In genomic region chr4:48639503-48639902, GRCm38 (mm10) we compare ENCODE assay signal across 20 mouse cellular contexts. TPM values are rescaled to one million over a fixed set of nuclear protein-coding genes. Genes with fewer than 3 reads are reported as not detected.
DNase-seq lines count a peak whose midpoint lies in the region; ATAC-seq and TF ChIP-seq lines count a peak whose summit lies in the region.
"Had no signal": no experiment of that assay in that cellular context is flagged by ENCODE, and none has a peak within 500 bp of the region (broad histone marks: within the 10 kb centered on the region; RNA-seq: fewer than 3 reads in every experiment).

No protein-coding gene starts in this region.

- H3K4me2 ChIP-seq in hindbrain, embryonic 13.5 days, result no peak overlapping the region
- no peak overlapping the region for H3K4me2 ChIP-seq in hindbrain, embryonic 11.5 days (replicated peaks; ENCODE audit: low read depth, low read length)
- no peak overlapping the region for H3K4me2 ChIP-seq in hindbrain, embryonic 14.5 days (replicated peaks)
- H3K4me2 ChIP-seq in lung, postnatal 0 days (replicated peaks; ENCODE audit: low read depth, low read length), result no peak overlapping the region
- H3K4me2 ChIP-seq: embryonic facial prominence, embryonic 13.5 days; forebrain, embryonic 12.5 days; heart, embryonic 11.5 days; heart, embryonic 15.5 days had no signal

- TF ChIP-seq CTCF in lung, postnatal 0 days (IDR thresholded peaks at IDR 0.05), result no peak

- H3K27ac ChIP-seq in hindbrain, embryonic 13.5 days, result peak overlapping the region; percentile 62; the same call in 1 of the 2 replicates
- no peak overlapping the region for H3K27ac ChIP-seq in hindbrain, embryonic 11.5 days (ENCODE audit: low read depth, low read length)
- H3K27ac ChIP-seq in hindbrain, embryonic 14.5 days, result 0 out of 2 replicates have a peak overlapping the region, but pooled peaks have one; percentile 8
- H3K27ac ChIP-seq in lung, postnatal 0 days (ENCODE audit: low read length), result no peak overlapping the region
- H3K27ac ChIP-seq: embryonic facial prominence, embryonic 13.5 days; forebrain, embryonic 12.5 days; heart, embryonic 15.5 days had no signal

- H3K4me1 ChIP-seq in hindbrain, embryonic 13.5 days (replicated peaks), result peaks cover 3% of the 10 kb centered on the region; the same call in 1 of the 2 replicates
- H3K4me1 ChIP-seq in hindbrain, embryonic 11.5 days (replicated peaks; ENCODE audit: control insufficient read depth, insufficient read depth, low read length), result no peaks in the 10 kb centered on the region
- H3K4me1 ChIP-seq in hindbrain, embryonic 14.5 days (replicated peaks; ENCODE audit: control insufficient read depth, insufficient read depth, low read length), result no peaks in the 10 kb centered on the region
- H3K4me1 ChIP-seq in lung, postnatal 0 days (ENCODE audit: insufficient read depth, low read depth, low read length), result no peaks in the 10 kb centered on the region

- no peak overlapping the region for H3K9ac ChIP-seq in hindbrain, embryonic 13.5 days
- H3K9ac ChIP-seq in hindbrain, embryonic 11.5 days (ENCODE audit: low read depth, low read length), result no peak overlapping the region
- H3K9ac ChIP-seq in hindbrain, embryonic 14.5 days, result no peak overlapping the region
- no peak overlapping the region for H3K9ac ChIP-seq in lung, postnatal 0 days (replicated peaks; ENCODE audit: low read depth)
- H3K9ac ChIP-seq: embryonic facial prominence, embryonic 13.5 days; forebrain, embryonic 12.5 days; heart, embryonic 15.5 days had no signal

- 84% methylated on average over 17 of the region's 17 CpGs for WGBS in hindbrain, embryonic 13.5 days
- WGBS in hindbrain, embryonic 11.5 days, result 93% methylated on average over 17 of the region's 17 CpGs
- WGBS in hindbrain, embryonic 14.5 days, result 87% methylated on average over 17 of the region's 17 CpGs
- WGBS in lung, postnatal 0 days, result 93% methylated on average over 17 of the region's 17 CpGs

- TF ChIP-seq EP300 in lung, postnatal 0 days (IDR thresholded peaks at IDR 0.05), result no peak

- H3K36me3 ChIP-seq in hindbrain, embryonic 13.5 days, result peaks cover 71% of the 10 kb centered on the region
- H3K36me3 ChIP-seq in hindbrain, embryonic 11.5 days (ENCODE audit: control insufficient read depth, insufficient read depth, low read length), result 0 out of 2 replicates have a peak, but pooled peaks cover 5% of the 10 kb centered on the region
- H3K36me3 ChIP-seq in hindbrain, embryonic 14.5 days (replicated peaks; ENCODE audit: control insufficient read depth, insufficient read depth), result peaks cover 68% of the 10 kb centered on the region
- H3K36me3 ChIP-seq in lung, postnatal 0 days (ENCODE audit: insufficient read depth, low read length), result 0 out of 2 replicates have a peak, but pooled peaks cover 5% of the 10 kb centered on the region
- H3K36me3 ChIP-seq: heart, embryonic 15.5 days had no signal

- no peaks in the 10 kb centered on the region for H3K9me3 ChIP-seq in hindbrain, embryonic 13.5 days
- H3K9me3 ChIP-seq in hindbrain, embryonic 11.5 days (ENCODE audit: control insufficient read depth, low read length), result no peaks in the 10 kb centered on the region
- H3K9me3 ChIP-seq in hindbrain, embryonic 14.5 days (ENCODE audit: control insufficient read depth, low read length), result no peaks in the 10 kb centered on the region
- H3K9me3 ChIP-seq in lung, postnatal 0 days (ENCODE audit: low read length), result no peaks in the 10 kb centered on the region
- H3K9me3 ChIP-seq: embryonic facial prominence, embryonic 13.5 days; forebrain, embryonic 12.5 days; heart, embryonic 15.5 days had no signal

- peak; percentile 12 to 13 for DNase-seq in cerebellum, postnatal 14 days
- DNase-seq in cerebellum, postnatal 4 days (ENCODE audit: low spot score in 2 of 2), result no peak
- DNase-seq in hindbrain, embryonic 11.5 days (ENCODE audit: low spot score), result no peak
- no peak for DNase-seq in hindbrain, embryonic 14.5 days (ENCODE audit: low spot score)
- peak; percentile 60 for DNase-seq in retina, embryonic 14.5 days (ENCODE audit: low spot score)
- no peak for DNase-seq in lung, postnatal 0 days (ENCODE audit: low spot score)
- no peak for DNase-seq in natural killer cell, adult 2 months (ENCODE audit: low spot score in 2 of 2)
- DNase-seq: adrenal gland, postnatal 14 days; cerebellum, adult 2 months; cerebellum, postnatal 25 days; gastrocnemius, postnatal 10 days; heart, postnatal 14 days had no signal

- no peaks in the 10 kb centered on the region for H3K27me3 ChIP-seq in hindbrain, embryonic 13.5 days
- no peaks in the 10 kb centered on the region for H3K27me3 ChIP-seq in hindbrain, embryonic 11.5 days (ENCODE audit: control insufficient read depth, insufficient read depth, low read length)
- no peaks in the 10 kb centered on the region for H3K27me3 ChIP-seq in hindbrain, embryonic 14.5 days (ENCODE audit: control insufficient read depth, insufficient read depth, low read length)
- no peaks in the 10 kb centered on the region for H3K27me3 ChIP-seq in lung, postnatal 0 days (replicated peaks; ENCODE audit: insufficient read depth, low read length)
- H3K27me3 ChIP-seq: embryonic facial prominence, embryonic 13.5 days; forebrain, embryonic 12.5 days; heart, embryonic 15.5 days had no signal

- no peak overlapping the region for H3K4me3 ChIP-seq in hindbrain, embryonic 13.5 days
- no peak overlapping the region for H3K4me3 ChIP-seq in hindbrain, embryonic 11.5 days (ENCODE audit: low read depth, low read length)
- no peak overlapping the region for H3K4me3 ChIP-seq in hindbrain, embryonic 14.5 days (replicated peaks; ENCODE audit: low read length)
- no peak overlapping the region for H3K4me3 ChIP-seq in lung, postnatal 0 days (ENCODE audit: low read depth, low read length)
- H3K4me3 ChIP-seq: embryonic facial prominence, embryonic 13.5 days; forebrain, embryonic 12.5 days; heart, embryonic 15.5 days had no signal

- ATAC-seq in hindbrain, embryonic 13.5 days (ENCODE audit: low FRiP score), result no peak
- no peak for ATAC-seq in hindbrain, embryonic 11.5 days (ENCODE audit: low FRiP score)
- ATAC-seq in hindbrain, embryonic 14.5 days (ENCODE audit: low FRiP score), result no peak
- no peak for ATAC-seq in lung, postnatal 0 days
- ATAC-seq: forebrain, embryonic 16.5 days; inflammation-experienced regulatory T-cells, adult 6 months; intestine, postnatal 0 days had no signal

RNA-seq across cellular contexts. Expression of gene Cavin4, which starts 23.8 kb away (rescaled TPM):
- polyA plus RNA-seq in hindbrain, embryonic 13.5 days (2015; fragmentation: Nextera tagmentation; extraction: Ambion mirVana), result 1.9 and 2.2 TPM in 2 replicates
- polyA plus RNA-seq in hindbrain, embryonic 11.5 days (2014; fragmentation: Nextera tagmentation; extraction: Ambion mirVana), result 2.1 and 3.8 TPM in 2 replicates
- 1.2 and 1.7 TPM in 2 replicates for polyA plus RNA-seq in hindbrain, embryonic 14.5 days (2014; fragmentation: Nextera tagmentation; extraction: Ambion mirVana)
- 0.55 and 0.93 TPM in 2 replicates for polyA plus RNA-seq in lung, postnatal 0 days (2015; fragmentation: Nextera tagmentation; extraction: Ambion mirVana)
- polyA plus RNA-seq: inflammation-experienced regulatory T-cells, adult 6 months had no signal

RNA-seq across cellular contexts. Expression of gene Tmeff1, which starts 54.5 kb away (rescaled TPM):
- 247 and 272 TPM in 2 replicates for polyA plus RNA-seq in hindbrain, embryonic 13.5 days (2015; fragmentation: Nextera tagmentation; extraction: Ambion mirVana)
- polyA plus RNA-seq in hindbrain, embryonic 11.5 days (2014; fragmentation: Nextera tagmentation; extraction: Ambion mirVana), result 242 and 302 TPM in 2 replicates
- 333 and 365 TPM in 2 replicates for polyA plus RNA-seq in hindbrain, embryonic 14.5 days (2014; fragmentation: Nextera tagmentation; extraction: Ambion mirVana)
- polyA plus RNA-seq in lung, postnatal 0 days (2015; fragmentation: Nextera tagmentation; extraction: Ambion mirVana), result 29.4 and 36.5 TPM in 2 replicates
- polyA plus RNA-seq: inflammation-experienced regulatory T-cells, adult 6 months had no signal

Comparison
In these comparisons a context has a peak if more than half of its experiments do, and no peak if none do; other contexts are left out.
1. DNase-seq: peak in cerebellum, postnatal 14 days (2 of 2) and retina, embryonic 14.5 days (single experiment); none in cerebellum, postnatal 4 days (0 of 2), hindbrain, embryonic 11.5 days (single experiment), hindbrain, embryonic 14.5 days (single experiment), lung, postnatal 0 days (single experiment) and natural killer cell, adult 2 months (0 of 2).
2. H3K27ac ChIP-seq: peak in hindbrain, embryonic 13.5 days (single experiment) and hindbrain, embryonic 14.5 days (single experiment); none in hindbrain, embryonic 11.5 days (single experiment) and lung, postnatal 0 days (single experiment).